Mouse (Mus musculus) forebrain, embryonic 16.5 days (tissue): ENCODE measurements at regions not wholly inside any gene's neighbourhood (a gene's known extent, or its start where the extent isn't known, plus 50 kb on each side); places are given as distances from the start of the nearest gene placed in this dataset.

Source experiments
- ATAC-seq: fragments of 200-750 bp; cut with Nextera tagmentation; 2 replicates; pipeline ENCODE4 v1.8.0; 2017; ENCODE audit warnings: mild to moderate bottlenecking, moderate library complexity
- H3K27ac ChIP-seq: fragments of 300-500 bp; sonication (generic); 2 replicates; pipeline ENCODE4 v1.5.1; 2014; ENCODE audit warnings: low read length, control low read depth
- H3K27me3 ChIP-seq: fragments of 300-500 bp; sonication (generic); replicated peaks from 2 replicates; pipeline ENCODE4 v1.6.1; 2014; ENCODE audit warnings: low read length; ENCODE audit not compliant: control insufficient read depth, insufficient read depth
- H3K36me3 ChIP-seq: fragments of 300-500 bp; sonication (generic); 2 replicates; pipeline ENCODE4 v1.6.1; 2014; ENCODE audit not compliant: control insufficient read depth, insufficient read depth
- H3K4me1 ChIP-seq: fragments of 300-500 bp; sonication (generic); replicated peaks from 2 replicates; pipeline ENCODE4 v1.6.1; 2014; ENCODE audit warnings: low read length; ENCODE audit not compliant: control insufficient read depth, insufficient read depth
- H3K4me2 ChIP-seq: fragments of 300-500 bp; sonication (generic); 2 replicates; pipeline ENCODE4 v1.6.1; 2014; ENCODE audit warnings: mild to moderate bottlenecking, low read length, control low read depth
- H3K4me3 ChIP-seq: fragments of 300-500 bp; sonication (generic); replicated peaks from 2 replicates; pipeline ENCODE4 v1.5.1; 2014; ENCODE audit warnings: mild to moderate bottlenecking, low read length, control low read depth
- H3K9ac ChIP-seq: fragments of 300-500 bp; sonication (generic); replicated peaks from 2 replicates; pipeline ENCODE4 v1.6.1; 2014; ENCODE audit warnings: low read depth, low read length, control low read depth
- H3K9me3 ChIP-seq: fragments of 300-500 bp; sonication (generic); 2 replicates; pipeline ENCODE4 v1.6.1; 2016; ENCODE audit warnings: low read length; ENCODE audit not compliant: control insufficient read depth
- WGBS: fragments of 180-500 bp; shearing (Covaris S2); extraction: QIAGEN DNeasy Blood & Tissue Kit; methylation state at CpG from one replicate; pipeline ENCODE4 v1.1.7; 2014; 5-methylcytosine and 5-hydroxymethylcytosine counted together

DNA sequence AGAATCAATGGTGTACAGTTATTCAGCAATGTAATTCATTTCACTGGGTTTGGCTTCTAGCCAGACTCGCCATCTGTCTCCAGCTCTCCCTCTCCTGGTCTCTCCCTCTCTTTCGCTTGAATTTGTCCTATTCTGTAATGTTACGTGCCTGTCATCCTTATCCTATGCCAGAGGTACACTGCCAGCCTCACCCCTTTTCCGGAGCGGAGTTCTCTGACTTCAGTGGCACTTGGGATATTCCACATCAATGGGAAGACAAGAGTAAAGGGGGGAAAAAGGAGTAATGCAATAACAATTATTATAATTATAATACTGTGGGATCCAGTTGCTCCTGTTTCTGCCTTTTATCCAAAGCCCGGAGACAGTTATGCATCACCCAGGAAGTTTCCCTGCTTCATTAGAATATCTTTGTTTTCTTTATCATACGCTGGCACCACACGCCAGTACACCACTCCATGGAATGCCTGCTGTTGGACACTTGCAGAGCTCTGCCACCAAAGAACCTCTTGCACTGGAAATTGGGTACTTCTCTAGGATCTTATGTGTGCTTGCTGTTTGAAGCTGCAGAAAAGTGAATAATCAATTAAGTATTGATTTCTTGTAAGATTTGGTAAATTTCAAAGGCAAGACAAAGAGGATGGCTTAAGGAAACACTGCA lies 953.6 kb upstream of the Gm8797 start:
- H3K9ac ChIP-seq = peak overlapping the region; percentile 47
- peak overlapping the region; percentile 51 for H3K4me2 ChIP-seq
- no peaks in the 10 kb centered on the region for H3K27me3 ChIP-seq
- no peaks in the 10 kb centered on the region for H3K36me3 ChIP-seq
- WGBS = 4% methylated on average over 8 of the region's 8 CpGs
- H3K4me1 ChIP-seq = peaks cover 20% of the 10 kb centered on the region
- H3K9me3 ChIP-seq = no peaks in the 10 kb centered on the region
- peak overlapping the region; percentile 40 for H3K4me3 ChIP-seq
- ATAC-seq = peak; percentile 81
- peak overlapping the region; percentile 39 for H3K27ac ChIP-seq

DNA sequence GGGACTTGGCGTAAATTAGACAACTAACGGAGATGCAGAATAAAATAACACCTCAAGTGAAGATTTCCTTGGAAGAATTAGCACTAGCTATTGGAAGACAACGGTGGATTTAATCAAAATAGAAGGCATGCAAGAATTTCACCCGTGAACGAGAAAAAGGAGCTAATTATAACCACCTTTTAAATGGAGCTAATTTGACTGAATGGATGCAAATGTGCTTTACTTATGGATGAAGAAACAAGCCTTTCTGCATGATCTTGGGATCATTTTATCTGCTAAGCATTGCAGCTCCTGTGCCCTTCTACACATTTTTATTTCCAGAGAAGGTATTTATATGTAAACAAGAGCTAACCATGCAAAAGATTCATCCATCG lies 953.1 kb upstream of the Gm8797 start:
- Histone ChIP-seq H3K27ac (peak overlapping the region; percentile 39), H3K36me3 (no peaks in the 10 kb centered on the region), H3K4me1 (peaks cover 20% of the 10 kb centered on the region), H3K9ac (peak overlapping the region; percentile 47), H3K4me3 (peak overlapping the region; percentile 40), H3K9me3 (no peaks in the 10 kb centered on the region), H3K4me2 (peak overlapping the region; percentile 51), H3K27me3 (no peaks in the 10 kb centered on the region)
- WGBS = 6% methylated on average over 6 of the region's 6 CpGs
- no peak for ATAC-seq

DNA sequence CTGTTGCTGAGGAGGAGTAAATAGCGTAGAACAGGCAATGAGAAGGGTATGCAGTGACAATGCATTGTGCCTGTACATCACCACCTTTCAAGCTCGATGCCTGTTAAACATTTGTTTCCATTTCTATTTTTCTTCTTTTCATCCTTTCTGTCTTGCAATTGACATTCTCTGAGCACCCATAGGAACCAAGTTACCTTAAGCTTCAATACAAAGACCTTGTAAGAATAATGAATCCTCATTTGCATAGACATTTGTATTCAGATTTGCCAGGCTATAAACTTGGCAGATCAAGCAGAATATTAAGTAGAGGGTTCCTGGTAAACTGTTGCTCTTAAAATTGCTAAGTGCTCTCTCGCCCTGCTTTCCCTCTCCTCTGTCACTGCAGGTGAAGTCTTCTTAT lies 952.2 kb upstream of the Gm8797 start:
- peak; percentile 18; the same call in 1 of the 2 replicates for ATAC-seq
- peak overlapping the region; percentile 47 for H3K4me2 ChIP-seq
- peak overlapping the region; percentile 37 for H3K4me3 ChIP-seq
- H3K4me1 ChIP-seq = peaks cover 20% of the 10 kb centered on the region
- H3K27ac ChIP-seq = peak overlapping the region; percentile 56
- H3K27me3 ChIP-seq = no peaks in the 10 kb centered on the region
- H3K36me3 ChIP-seq = no peaks in the 10 kb centered on the region
- no peaks in the 10 kb centered on the region for H3K9me3 ChIP-seq
- 6% methylated on average over 3 of the region's 3 CpGs for WGBS
- no peak overlapping the region for H3K9ac ChIP-seq

DNA sequence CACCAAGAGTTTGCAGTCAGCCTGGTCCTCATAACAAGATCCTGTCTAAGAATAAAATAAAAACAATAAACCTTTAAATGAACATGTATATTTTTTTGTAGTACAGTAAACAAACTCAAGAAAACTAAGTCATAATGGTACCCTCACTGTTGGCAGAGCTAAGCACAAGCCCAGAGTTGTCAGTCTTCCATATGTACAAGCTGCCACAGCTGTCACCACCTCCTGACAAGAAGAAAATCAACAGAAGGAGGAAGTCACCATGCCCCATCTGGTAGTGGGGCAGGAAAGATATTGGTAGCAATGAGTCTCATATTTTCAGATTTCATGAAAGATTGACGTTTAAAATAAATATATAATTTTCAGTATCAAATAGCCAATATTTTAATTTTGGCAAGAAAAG lies 916.1 kb upstream of the Gm8797 start:
- Histone ChIP-seq H3K36me3 (no peaks in the 10 kb centered on the region), H3K4me3 (no peak overlapping the region), H3K27ac (no peak overlapping the region), H3K9me3 (no peaks in the 10 kb centered on the region), H3K9ac (no peak overlapping the region), H3K4me1 (no peaks in the 10 kb centered on the region), H3K27me3 (no peaks in the 10 kb centered on the region), H3K4me2 (no peak overlapping the region)
- 68% methylated on average over 1 of the region's 1 CpGs for WGBS
- ATAC-seq = peak; percentile 91

DNA sequence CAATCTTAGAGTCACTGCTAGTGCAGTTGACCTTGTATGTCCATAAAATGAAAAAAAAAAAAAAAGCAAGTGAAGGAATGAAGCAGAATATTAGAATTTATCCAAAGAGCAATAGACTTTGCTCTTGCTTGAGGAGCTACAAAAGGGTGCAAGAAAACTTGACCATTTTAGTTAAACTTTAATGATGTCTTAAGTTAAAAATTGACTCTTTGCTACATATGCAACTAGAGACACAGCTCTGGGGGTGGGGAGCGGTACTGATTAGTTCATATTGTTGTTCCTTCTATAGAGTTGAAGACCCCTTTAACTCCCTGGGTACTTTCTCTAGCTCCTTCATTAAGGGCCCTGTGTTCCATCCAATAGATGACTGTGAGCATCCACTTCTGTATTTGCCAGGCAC lies 915.0 kb upstream of the Gm8797 start:
- WGBS = 92% methylated on average over 1 of the region's 1 CpGs
- H3K9ac ChIP-seq = no peak overlapping the region

DNA sequence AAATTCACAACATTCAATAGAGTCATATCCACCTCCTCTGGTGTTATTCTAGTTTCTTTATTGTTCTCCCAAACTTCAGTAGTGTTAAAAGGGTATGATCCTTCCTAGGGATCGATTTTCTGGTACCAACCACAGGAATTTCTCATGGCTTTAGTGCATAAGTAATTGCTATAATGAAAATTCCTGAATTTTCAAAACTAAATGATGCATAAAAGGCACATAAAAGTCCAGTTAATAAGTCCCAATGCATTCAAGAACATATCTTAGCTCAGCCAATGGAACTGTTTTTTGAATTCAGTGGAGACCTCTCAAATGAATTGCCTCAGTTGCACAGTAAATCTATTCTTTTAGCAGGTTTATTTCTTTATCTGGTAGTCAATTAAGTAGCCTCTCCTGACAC lies 913.7 kb upstream of the Gm8797 start:
- no peak for ATAC-seq
- no peak overlapping the region for H3K9ac ChIP-seq
- no peaks in the 10 kb centered on the region for H3K36me3 ChIP-seq
- no peaks in the 10 kb centered on the region for H3K27me3 ChIP-seq
- no peaks in the 10 kb centered on the region for H3K4me1 ChIP-seq
- 39% methylated on average over 1 of the region's 1 CpGs for WGBS
- no peaks in the 10 kb centered on the region for H3K9me3 ChIP-seq
- H3K27ac ChIP-seq = no peak overlapping the region
- no peak overlapping the region for H3K4me2 ChIP-seq
- H3K4me3 ChIP-seq = no peak overlapping the region

More for the DNA sequence above, 915.0 kb upstream of the Gm8797 start:
- Histone ChIP-seq H3K9me3 (no peaks in the 10 kb centered on the region), H3K4me1 (no peaks in the 10 kb centered on the region), H3K4me3 (no peak overlapping the region), H3K4me2 (no peak overlapping the region), H3K27me3 (no peaks in the 10 kb centered on the region), H3K36me3 (no peaks in the 10 kb centered on the region), H3K27ac (no peak overlapping the region)
- no peak for ATAC-seq

DNA sequence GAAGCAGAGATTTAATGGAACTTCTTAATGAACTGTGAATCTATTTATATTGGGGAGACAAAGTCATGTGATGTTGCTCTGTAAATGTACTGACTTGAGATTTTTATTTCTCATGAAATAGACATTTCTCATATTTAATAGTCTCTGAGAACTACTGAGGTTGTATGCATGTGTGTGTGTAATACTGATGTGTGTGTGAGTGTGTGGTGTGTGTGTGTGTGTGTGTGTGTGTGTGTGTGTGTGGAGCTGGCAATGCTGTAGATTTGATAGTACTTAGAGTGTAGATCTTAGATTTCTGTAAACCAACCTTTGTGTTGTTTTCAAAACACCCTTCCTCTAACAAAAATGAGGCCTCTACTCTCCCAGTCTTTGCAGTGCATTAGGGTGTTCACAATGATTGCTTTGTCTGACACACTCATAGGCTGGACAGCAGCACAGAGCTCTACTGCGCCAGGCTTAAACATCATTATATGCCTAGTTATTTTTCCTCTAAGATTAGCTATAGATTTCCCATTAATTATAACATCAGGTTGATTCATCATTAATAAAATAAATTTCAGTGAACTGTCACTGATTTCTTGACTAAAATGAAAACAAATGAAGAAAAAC lies 895.5 kb upstream of the Gm8797 start:
- no peak overlapping the region for H3K27ac ChIP-seq
- no peaks in the 10 kb centered on the region for H3K27me3 ChIP-seq
- H3K4me3 ChIP-seq = no peak overlapping the region
- WGBS = 19% methylated on average over 1 of the region's 1 CpGs
- H3K9me3 ChIP-seq = no peaks in the 10 kb centered on the region
- no peak overlapping the region for H3K4me2 ChIP-seq
- H3K36me3 ChIP-seq = no peaks in the 10 kb centered on the region
- no peak overlapping the region for H3K9ac ChIP-seq
- no peaks in the 10 kb centered on the region for H3K4me1 ChIP-seq
- ATAC-seq = peak; percentile 61; the same call in 1 of the 2 replicates

DNA sequence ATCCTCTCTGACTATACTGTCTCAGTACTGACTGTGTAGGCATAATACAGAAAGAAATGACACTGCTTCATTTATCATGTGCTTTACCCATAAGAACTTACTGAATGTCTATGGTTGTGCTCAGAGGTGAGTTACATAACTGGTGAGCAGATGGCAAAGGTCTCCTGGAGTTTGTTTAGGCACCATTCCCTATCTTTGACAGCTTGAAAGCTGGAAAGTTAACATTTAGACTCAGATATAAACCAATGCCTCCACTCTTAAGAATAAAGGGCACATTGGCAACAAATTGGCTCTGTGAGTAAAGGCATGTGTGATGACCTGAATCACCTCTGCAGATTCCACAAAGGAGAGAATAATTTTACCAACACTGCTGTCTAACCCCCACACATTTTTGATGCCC lies 894.0 kb upstream of the Gm8797 start:
- H3K9me3 ChIP-seq = no peaks in the 10 kb centered on the region
- H3K36me3 ChIP-seq = no peaks in the 10 kb centered on the region
- ATAC-seq = no peak

DNA sequence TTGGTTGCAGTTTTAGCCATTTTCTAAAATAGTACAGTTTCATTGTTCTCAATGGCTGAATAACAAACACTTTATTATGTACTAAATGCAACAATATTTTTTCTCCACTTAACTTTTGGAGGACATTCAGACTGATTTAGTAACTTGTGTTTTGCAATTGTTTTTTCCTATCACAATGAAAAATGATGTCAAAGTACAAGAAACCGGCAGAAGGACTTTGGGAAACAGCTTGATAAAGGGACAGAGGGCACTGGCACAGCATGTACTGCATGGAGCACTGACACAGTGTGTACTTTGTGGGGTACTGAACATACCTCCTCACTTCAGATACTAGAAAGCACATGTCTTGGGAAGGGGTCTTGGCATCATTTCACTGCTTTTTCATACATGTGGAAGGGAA lies 884.4 kb upstream of the Gm8797 start:
- Histone ChIP-seq H3K4me3 (no peak overlapping the region), H3K9me3 (no peaks in the 10 kb centered on the region), H3K27ac (no peak overlapping the region), H3K36me3 (no peaks in the 10 kb centered on the region), H3K27me3 (no peaks in the 10 kb centered on the region), H3K4me1 (no peaks in the 10 kb centered on the region), H3K4me2 (no peak overlapping the region), H3K9ac (no peak overlapping the region)
- 90% methylated on average over 1 of the region's 1 CpGs for WGBS
- ATAC-seq = no peak

More for the DNA sequence above, 894.0 kb upstream of the Gm8797 start:
- no peak overlapping the region for H3K9ac ChIP-seq
- no peaks in the 10 kb centered on the region for H3K4me1 ChIP-seq
- no peak overlapping the region for H3K4me3 ChIP-seq
- no peak overlapping the region for H3K27ac ChIP-seq
- no peaks in the 10 kb centered on the region for H3K27me3 ChIP-seq
- H3K4me2 ChIP-seq = no peak overlapping the region
